Mouse (Mus musculus): ENCODE measurements around the gene Tub.
A peak's percentile ranks its signal among the peaks of the same experiment; 100 is the strongest.

Tub gene

DNA sequence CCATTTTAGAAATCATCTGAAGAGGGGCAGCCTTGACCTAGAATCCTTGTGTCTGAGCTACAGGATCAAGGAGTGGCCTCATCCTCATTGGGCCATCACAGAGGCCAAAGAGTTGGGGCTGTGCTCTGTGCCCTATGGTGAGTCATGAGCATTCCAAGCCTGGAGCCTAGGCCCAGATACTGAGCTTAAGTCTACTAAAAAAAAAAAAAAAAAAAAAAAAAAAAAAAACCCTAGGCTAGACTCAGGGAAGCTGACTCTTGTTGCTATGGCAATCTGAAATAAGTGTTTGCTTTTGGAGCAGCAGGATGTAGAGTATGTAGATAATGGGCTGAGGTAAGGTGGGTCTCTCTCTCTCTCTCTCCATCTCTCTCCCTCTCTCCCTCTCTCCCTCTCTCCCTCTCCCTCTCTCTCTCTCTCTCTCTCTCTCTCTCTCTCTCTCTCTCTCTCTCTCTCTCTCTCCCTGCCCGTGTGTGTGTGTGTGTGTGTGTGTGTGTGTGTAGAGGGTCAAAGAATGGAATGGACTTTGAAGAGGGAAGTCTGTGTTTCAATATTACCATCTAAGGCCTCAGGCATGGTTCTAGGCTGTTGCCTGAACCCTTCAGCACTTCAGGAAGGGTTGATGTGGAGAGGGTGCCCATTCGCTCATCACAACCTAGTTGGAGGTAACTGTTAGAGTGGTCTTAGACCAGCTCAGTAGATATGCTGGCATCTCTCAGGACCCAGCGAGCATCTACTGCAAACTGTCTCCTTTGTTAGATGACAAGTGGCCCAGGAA lies 36.0 kb downstream of the Tub start:
- no peak for DNase-seq

GRCm38 (mm10) chr7:108991207-108991606 lies 41.1 kb downstream of the Tub start:
- no peak for DNase-seq

GRCm38 (mm10) chr7:108993230-108993629 lies 43.1 kb downstream of the Tub start:
- DNase-seq: no peak

DNA sequence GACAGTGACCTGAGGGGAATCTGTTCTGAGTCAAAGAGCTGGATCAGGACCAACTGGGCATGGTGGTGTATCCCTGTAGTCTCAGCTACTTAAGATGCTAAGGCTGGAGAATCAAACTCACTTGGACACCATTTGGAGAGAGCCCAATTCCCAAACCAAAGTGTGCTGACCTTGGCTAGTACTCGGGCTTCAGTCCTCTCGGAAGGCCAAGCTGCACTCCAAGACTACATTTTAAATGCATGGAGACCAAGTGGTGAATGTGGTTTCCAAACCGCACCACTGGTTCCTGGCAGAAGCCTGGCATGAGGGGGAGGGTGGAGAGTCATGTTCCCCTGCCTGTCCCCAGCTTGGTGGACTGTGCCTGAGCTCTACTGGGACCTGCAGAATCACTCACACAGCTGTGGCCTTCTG lies 43.7 kb downstream of the Tub start:
- no peak for DNase-seq

GRCm38 (mm10) chr7:108996156-108996555 lies 46.0 kb downstream of the Tub start:
- DNase-seq: no peak

GRCm38 (mm10) chr7:109000315-109000954 lies 50.3 kb downstream of the Tub start:
- DNase-seq: peak; percentile 60

DNA sequence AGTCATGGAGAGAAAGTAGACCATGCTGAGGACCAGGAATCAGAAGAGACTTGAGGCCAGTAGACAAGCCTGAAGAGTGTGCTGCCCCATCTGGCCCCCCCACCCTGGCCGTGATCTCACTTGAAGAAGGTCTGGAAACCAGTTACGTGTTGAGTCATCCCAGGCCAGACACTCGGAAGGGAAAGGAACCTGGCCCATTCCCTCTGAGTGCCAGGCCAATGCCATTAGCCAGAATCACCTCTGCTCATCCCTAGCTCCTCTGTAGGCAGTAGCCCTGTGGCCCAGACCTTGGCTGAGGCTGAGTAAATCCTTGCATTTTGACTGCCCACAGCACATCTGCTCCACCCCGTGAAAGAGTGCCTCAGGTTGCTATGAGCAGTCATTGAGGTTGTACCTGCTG lies 51.8 kb downstream of the Tub start:
- no peak for DNase-seq

GRCm38 (mm10) chr7:109003653-109004052 lies 53.5 kb downstream of the Tub start:
- no peak for DNase-seq

GRCm38 (mm10) chr7:109009260-109009659 lies 59.1 kb downstream of the Tub start:
- DNase-seq: no peak

- DNase-seq: peak; percentile 69
These were observed 60.8 kb downstream of the Tub start for GRCm38 (mm10) chr7:109010720-109011595.

GRCm38 (mm10) chr7:109011596-109012180 lies 61.5 kb downstream of the Tub start:
- DNase-seq: peak; percentile 49

DNA sequence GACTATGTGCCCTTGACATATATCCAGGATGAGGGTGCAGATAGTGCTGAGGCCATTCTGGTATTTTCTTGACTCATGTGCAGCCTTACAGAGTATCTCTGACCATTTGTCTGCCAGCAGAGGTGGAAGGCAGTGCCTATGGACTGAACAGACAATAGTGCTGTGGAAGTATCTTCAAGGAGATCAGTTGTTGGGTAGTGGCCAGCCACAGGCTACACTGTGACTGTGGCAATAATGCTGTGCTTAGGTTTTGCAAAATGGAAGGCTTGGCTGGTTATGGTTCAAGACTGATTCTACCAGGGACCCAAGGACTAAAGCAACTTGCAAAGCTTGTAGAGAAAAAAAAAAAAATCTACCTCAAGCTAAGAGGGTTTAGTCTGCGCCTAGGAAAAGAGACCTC lies 62.4 kb downstream of the Tub start:
- no peak for DNase-seq

- peak; percentile 35 for DNase-seq
These were observed 63.0 kb downstream of the Tub start for GRCm38 (mm10) chr7:109012998-109013625.

DNA sequence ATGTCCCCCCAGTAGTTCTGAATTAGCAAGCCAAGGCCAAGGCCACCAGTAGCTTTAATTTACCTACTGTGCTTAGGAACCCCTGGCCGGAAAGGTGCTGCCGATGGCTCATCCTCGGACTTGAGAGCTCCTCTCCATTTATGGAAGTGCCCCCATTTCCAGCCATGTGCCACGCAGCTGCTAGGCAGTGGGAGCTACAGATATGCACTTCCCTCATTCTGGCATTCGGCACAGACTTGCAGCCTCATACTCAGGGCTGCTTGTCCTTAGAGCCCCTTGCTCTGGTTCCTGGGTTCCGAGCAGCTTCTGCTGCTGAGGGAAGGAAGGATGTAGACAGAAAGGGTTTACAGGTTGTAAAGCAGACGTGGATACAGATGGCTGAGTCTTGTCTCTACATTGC lies 64.7 kb downstream of the Tub start:
- DNase-seq: no peak

DNA sequence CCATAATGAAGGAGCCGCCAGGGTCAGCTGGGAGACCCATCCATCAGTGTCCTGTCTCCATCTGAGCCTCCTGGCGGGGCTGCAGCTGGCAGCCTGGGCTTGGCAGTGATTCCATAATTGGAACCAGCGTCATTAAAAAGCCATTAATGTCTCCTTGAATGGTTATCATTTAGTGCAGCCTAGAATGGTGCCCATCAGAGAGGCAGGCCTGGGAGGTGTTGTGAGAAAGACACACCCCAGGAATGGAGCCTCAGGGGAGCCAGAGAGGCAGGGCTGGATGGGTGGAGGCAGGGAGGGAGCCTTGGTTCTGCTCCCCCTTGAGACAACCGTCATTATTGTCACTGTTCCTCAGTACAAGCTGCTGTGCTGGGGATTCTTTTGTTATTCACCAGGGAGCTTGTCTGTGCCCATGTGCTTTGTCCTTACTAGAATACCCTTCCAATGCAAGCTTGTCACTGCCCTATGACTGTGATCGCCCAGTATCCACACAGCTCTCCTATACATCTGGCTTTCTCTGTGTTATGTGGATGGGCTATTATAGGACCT lies 66.3 kb downstream of the Tub start:
- DNase-seq: no peak

GRCm38 (mm10) chr7:109019243-109019642 lies 69.1 kb downstream of the Tub start:
- DNase-seq: no peak

DNA sequence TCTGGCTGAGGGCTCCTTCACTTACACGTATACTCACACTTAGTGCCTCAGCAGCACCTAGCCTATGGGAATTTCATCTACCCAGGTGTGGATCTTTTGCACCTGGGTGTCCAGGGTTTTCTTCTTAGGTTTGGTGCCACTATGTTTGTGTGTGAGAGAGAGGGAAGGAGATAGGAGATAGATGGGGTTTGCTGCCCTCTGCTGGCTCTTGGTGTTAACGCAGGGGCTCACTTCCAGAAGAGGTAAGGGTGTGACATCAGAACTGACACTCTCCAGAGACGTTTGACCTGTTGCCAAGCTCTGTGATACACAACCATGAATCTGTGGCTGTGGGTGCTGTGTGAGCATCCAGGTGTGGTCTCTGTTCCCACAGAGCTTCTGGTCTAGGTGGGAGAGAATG lies 71.3 kb downstream of the Tub start:
- peak; percentile 80 for DNase-seq

DNA sequence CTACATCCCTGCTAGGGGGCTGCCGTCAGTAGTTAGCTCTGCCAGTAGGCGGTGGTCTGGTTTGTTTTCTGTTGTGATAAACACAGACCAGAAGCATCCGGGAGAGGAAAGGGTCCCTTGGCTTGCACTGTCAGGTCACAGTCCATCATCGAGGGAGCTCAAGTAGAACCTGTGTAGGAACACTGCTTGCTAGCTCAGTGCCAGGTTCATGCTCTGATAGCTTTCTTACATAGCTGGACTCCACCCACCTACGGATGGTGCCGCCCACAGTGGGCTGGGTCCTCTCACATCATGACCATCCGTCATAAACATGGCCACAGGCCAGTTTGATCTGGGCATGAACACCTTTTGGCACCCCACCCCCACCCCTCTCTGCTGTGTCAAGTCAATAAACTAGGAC lies 75.6 kb downstream of the Tub start:
- DNase-seq: no peak

- no peak for DNase-seq
These were observed 76.8 kb downstream of the Tub start for GRCm38 (mm10) chr7:109026976-109027375.

DNA sequence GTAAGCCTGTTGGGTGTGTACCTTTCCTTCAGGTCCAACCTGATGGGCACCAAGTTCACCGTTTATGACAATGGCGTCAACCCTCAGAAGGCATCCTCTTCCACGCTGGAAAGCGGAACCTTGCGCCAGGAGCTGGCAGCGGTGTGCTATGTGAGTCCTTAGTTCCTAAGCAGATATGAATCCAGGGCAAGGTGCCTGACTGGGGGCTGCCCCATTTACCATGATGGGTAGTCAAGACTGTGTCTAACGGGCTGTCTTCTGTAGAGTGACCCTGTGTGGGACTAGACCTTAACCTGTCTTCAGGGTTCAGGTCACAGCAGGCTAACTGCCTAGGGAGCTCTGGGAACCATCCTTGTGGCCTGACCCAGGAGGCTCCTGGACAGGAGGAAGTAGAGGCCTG lies 77.6 kb downstream of the Tub start:
- peak; percentile 45 for DNase-seq

DNA sequence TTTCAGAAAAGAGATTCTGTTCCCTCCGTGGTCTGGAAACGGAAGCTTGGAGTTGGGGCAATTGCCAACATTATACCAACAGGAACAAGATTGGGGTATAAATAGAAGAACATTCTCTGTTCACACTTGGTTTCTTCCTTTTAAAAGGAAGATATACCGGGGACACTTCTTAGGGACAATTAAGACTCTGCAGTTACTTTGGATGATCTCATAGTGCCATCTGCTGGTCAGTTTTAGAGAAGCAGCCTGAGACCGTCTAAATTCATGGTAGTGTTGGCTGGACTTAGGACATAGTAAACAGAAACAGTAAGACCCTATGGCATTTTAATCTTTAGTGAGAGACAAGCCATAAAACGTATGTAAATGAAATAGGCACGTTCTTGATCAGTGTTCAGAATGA lies 78.1 kb downstream of the Tub start:
- DNase-seq: peak; percentile 68

DNA sequence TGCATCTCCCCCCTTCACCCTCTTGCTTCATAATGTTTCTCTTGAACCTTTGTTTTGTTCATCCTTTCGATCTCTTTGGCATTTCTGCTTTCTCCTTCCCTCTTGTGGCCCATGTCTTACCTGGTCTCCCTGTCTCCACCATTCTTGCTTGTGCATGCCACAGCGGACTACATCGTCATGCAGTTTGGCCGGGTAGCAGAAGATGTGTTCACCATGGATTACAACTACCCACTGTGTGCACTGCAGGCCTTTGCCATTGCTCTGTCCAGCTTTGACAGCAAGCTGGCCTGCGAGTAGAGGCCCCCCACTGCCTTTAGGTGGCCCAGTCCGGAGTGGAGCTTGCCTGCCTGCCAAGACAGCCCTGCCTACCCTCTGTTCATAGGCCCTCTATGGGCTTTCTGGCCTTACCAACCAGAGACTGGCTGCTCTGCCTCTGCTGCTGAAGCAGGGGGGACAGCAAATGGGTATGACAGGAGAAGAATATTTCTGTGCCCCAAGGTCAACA lies 79.9 kb downstream of the Tub start:
- DNase-seq: peak; percentile 68

Measured in cerebellum, adult 9-11 months (tissue).